Mouse (Mus musculus) retina, postnatal 1 day (tissue): Measurements from ENCODE around the gene Sult1d1.
"Not testable (repeated sequence)": the region's sequence is repeated elsewhere in the genome, so short reads cannot be mapped to it uniquely, and the experiment has no call there.

Source experiments
- DNase-seq: peaks from one replicate; pipeline ENCODE4 v3.0.0-alpha.2; 2012

Gene Sult1d1

DNA sequence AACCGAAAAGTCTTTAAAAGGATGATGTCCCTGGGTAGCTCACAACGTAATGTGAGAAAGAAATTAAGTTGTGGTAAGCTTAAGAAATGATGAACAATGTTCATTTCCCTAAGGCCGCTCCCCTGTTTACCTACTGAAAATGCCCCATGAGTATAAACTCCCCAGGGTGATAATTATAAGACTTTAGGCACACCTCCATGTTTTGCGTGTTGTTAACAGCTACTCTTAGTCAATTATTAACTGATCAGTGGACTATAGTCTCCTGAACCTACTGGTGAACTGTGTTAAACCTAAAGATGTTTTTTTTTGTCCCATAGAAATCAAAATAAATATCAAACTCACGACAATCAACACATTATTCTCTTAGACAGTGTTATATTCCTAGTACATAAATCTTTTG, at the start of gene Sult1d1:
Gene Sult1d1, minus strand, starts transcription at position 183 of the 400 bp plus-strand sequence.
- DNase-seq, result no peak

- DNase-seq, result no peak
Measured at GRCm38 (mm10) chr5:87615128-87615390, 46.2 kb upstream of the Sult1d1 start.

GRCm38 (mm10) chr5:87614364-87615127, 45.7 kb upstream of the Sult1d1 start:
- DNase-seq, result no peak

DNA sequence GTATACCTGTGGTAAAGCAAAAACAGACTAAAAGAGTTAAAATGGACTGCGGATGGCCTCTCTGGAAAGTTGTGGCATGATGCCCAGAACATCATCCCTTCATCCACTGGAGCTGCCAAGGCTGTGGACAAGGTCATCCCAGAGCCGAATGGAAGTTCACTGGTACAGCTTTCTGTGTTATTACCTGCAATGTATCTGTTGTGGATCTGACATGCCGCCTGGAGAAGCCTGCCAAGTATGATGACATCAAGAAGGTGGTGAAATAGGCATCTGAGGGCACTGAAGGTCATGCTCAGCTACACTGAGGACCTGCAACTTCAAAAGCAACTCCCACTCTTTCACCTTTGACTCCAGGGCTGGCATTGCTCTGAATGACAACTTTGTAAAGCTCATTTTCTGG, 32.2 kb upstream of the Sult1d1 start:
- no peak for DNase-seq

DNA sequence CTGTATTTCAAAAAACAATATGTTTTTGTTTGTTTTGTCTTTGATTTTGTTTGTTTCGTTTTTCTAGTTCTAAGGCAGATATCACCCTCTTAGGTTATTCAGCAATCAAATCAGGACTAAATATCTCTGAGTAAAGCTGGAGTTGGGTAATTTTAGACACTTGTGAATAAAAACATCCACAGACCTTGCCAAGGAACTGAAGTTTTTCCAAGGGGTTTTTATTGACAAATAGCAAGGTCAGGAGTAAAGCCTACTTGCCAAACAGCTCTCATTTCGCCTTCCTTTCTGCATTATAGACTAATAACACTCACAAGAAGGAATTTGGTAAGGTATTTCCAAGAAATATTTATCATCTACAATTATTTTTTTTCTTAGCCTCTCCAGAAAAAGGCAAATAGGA, 29.1 kb upstream of the Sult1d1 start:
- DNase-seq, result no peak

DNA sequence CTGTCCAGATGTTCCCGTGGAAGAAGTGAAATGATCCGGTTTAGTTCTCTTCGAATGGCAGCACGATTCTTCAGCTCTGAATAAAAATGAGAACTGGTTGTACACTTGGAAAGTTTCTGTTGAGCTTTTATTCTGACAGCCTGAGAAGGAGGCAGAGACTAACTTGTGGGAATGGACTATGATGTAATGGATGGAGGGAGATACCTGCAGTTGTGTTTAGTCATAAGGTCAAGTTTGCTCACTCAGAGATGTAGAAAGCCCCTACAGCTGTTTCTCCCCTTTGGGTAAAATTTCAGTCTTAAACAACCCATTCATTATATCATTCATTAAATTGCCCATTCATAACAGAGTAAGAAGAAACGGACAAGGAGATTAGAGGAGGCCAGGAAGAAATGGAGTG, 22.7 kb upstream of the Sult1d1 start, which contains the start of gene Sult1e1:
Gene Sult1e1, minus strand, starts transcription at position 101 of the 400 bp plus-strand sequence.
- DNase-seq, result no peak

GRCm38 (mm10) chr5:87589916-87590315, 21.1 kb upstream of the Sult1d1 start:
- no peak for DNase-seq

DNA sequence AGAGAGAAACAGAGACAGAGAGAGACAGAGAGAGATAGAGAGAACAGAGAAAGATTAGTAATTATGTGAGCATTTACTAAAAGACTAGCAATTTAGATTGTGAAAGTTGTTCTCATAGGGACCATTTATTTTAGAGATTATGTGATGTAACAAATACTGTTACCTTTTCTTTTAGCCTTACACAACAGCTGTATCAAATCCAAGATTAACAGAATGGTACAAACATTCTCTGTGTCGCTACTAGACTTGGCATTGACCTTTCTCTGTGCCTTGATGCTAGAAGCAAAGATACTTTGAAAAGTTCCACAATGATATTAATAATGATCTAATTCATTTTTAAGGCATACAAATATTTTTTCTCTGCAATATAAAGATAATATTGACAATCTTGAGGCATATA, 11.6 kb upstream of the Sult1d1 start:
- DNase-seq, result no peak

DNA sequence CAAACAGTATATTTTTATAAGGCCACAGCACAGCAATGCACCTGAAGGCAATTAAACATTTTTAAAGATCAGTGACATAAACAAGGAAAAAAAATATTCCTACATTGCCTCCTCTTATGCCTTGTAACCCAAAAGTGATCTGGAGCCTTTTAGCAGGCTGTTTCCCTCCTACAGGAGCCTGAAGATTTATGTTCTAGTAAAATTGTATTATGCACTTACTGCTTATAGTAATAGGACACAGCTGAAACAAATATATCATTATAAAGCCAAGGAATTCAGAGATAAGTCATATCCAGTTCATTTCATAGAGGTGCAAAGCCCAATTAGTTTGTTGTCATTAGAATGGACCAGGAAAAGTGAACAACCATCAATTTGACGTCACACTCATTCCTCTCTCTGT, 5.3 kb upstream of the Sult1d1 start:
- no peak for DNase-seq

- DNase-seq, result no peak
Measured at GRCm38 (mm10) chr5:87573490-87573889, 4.7 kb upstream of the Sult1d1 start.

DNA sequence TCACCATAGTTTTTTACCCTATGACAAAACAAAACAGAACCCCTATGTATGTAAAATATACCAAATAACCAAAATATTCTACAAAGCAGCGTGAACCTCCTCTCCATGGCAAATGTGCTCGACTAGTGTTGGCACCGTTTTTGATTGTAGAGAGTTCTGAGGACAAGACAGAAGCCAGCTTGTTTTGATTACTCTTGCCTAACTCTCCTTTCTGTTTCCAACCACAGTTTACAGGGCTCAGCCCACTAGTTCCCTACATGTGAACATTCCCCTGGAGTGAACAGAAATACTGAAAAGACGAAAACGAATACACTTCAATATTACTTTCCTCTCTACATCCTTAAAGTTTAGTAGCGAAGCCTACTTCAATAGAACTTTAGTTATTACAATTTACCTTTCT, 4.0 kb upstream of the Sult1d1 start:
- no peak for DNase-seq

GRCm38 (mm10) chr5:87567306-87567705, 1.5 kb downstream of the Sult1d1 start:
- DNase-seq, result no peak

- no peak for DNase-seq
Measured at GRCm38 (mm10) chr5:87562966-87563365, 5.9 kb downstream of the Sult1d1 start.

- DNase-seq, result no peak
Measured at GRCm38 (mm10) chr5:87562526-87562925, 6.3 kb downstream of the Sult1d1 start.

- DNase-seq, result no peak
Measured at GRCm38 (mm10) chr5:87560145-87560544, 8.7 kb downstream of the Sult1d1 start.

DNA sequence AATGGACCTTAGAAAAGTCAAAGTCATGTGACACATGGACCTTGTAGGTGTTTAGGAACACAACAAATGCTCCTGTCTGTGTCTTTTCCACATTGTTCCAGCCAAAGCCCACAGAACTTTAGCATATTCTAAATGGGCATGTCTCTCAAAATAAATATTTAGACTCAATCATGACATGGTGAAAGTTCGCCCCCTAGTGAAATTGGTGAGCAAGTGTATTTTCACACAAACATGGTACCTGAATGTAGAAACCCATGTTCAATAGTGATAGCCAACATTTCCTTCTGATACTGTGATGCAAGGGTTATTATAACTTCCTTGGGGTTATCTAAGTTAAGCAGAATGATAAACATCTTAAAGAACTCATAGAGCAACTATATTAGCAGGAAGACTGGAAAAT, 17.9 kb downstream of the Sult1d1 start:
- DNase-seq, result no peak

DNA sequence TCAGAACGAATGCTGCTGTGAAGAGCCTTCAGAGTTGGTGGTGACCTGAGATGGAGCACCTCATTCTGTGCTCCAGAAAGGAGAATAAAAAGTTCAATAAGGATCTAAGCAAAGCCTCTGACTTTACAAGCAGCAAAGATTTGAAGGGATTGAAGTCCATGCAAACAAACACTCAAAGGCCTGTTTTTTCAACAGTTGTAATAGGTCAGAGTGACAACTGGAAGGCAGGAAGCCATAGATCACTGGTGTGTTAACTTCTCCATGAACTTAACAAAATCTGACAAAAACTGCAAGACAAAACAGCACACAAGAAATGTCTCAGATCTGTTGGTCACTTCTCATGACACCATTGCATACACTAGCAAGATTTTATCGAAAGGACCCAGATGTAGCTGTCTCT, 30.7 kb downstream of the Sult1d1 start, which contains the start of gene Sult1b1:
Gene Sult1b1, minus strand, starts transcription at position 85 of the 400 bp plus-strand sequence.
- DNase-seq, result no peak

DNA sequence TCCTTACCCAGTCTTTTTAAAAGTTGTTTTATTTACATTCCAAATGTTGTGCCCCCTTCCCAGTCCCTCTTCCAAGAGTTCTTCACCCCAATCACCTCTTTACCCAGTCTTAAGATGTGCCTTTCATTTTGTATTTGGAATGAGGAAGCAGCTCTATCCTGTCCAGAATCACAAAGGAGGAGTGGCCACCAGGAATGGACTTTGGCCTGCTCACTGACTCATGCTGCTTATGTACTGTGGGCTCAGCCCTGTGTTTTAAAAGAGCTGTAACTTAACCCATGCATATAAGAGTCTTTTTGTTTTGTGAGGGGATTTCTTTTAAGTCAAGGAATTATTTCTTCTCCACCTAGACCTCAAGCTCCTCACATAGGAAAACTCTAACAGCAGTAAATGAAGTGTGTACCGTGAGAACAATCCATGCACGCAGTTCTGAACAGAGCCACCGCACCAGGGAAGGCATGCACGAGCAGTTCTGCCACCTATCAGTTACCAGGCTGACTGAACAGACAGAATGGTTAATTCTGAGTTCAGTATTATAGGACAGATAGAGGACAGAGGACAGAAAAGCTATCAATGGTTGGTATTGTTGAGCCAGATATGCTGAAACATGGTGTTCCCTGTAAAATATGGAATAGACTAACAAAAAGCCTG, 32.7 kb downstream of the Sult1d1 start:
- no peak for DNase-seq

GRCm38 (mm10) chr5:87532288-87532687, 36.5 kb downstream of the Sult1d1 start:
- DNase-seq, result no peak

DNA sequence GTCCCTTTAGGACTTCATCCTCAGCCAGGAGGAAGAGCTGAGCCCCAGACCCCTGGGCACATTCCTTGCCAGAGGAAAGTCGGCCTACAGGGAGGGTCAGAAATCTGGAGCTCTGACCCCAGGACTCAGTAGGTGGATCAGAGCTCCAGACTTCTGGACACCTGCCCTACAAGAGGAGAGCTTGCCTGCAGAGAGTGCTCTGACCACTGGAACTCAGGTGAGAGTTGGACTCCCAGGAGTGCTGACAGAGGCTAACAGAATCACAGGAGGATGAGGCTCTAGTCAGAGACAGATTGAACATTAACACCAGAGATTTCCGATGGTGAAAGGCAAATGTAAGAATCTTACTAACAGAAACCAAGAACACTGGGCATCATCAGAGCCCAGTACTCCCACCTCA, 45.3 kb downstream of the Sult1d1 start:
- DNase-seq, result not testable (repeated sequence)

DNA sequence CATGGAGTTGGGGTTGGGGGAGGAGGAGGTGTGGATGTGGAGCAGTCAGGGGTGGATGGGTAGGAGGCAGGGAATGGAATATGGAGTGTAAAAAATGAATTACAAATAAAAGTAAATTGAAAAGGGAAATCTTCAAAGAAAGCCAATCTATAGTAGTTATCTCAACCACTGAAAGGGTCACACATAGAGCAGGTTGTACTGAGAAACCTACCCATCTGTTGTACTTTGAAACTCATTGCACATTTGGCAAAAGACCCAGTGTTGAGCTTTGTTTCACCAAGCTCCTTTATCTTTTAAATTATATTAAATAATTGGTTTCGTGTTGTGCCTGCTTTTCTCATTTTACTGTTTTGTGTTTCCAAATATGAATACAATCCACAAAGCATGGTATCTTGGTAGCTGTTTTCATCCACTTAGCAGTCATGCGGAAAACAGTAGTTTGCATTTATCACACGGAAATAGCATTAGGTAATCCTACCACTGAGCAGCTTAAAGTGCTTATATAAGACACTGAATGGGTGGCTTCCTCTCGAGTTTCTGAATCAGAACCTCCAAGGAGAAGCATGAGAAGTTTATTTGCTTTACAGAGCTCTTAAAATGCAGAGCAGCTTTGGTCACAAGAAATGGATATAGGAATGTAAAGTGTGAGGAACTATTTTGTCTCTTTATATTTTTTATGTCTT, 62.9 kb downstream of the Sult1d1 start:
- DNase-seq, result no peak
